Mouse (Mus musculus): ENCODE results near the gene Ogdh. TPM values are rescaled to one million over a fixed set of nuclear protein-coding genes. Genes with fewer than 3 reads are reported as not detected.

The Ogdh gene
- polyA plus RNA-seq, 1 experiment, result 346 TPM

DNA sequence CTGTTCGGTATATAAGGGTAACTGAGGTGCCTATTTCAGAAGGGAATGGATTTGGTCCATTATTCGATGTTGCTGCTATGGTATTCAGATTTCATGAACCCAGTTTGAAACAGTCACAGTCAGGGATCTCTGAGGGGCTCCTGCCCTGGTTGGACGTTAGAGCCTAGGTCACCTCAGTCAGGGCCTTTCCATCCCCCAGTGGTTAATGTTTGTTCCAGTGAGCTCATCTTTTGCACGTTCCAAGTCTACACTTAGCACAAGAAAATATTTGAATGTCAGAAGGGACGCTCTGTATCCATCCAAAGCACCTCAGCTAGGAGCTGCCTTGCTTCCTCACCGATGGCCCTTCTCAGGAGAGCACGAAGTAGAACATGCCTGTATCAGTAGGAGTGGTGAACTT lies 43.9 kb downstream of the Ogdh start:
- no peak overlapping the region for H3K4me3 ChIP-seq (ENCODE audit: low read depth, low read length)
- no peaks in the 10 kb centered on the region for H3K27me3 ChIP-seq (ENCODE audit: control insufficient read depth, insufficient read depth, low read length)
- H3K4me1 ChIP-seq (ENCODE audit: control insufficient read depth, insufficient read depth, insufficient read length, low read length), result no peaks in the 10 kb centered on the region
- H3K36me3 ChIP-seq (ENCODE audit: control insufficient read depth, insufficient read depth, low read length), result peaks cover 72% of the 10 kb centered on the region
- no peak overlapping the region for H3K27ac ChIP-seq (ENCODE audit: insufficient read depth, low read depth, low read length)
- TF ChIP-seq POLR2A (IDR thresholded peaks at IDR 0.05; ENCODE audit: low read depth, low read length) (no peak), CTCF (IDR thresholded peaks at IDR 0.05; ENCODE audit: extremely low read depth, insufficient read length, insufficient replicate concordance, low read depth, low read length) (no peak)
- 89% methylated on average over 7 of the region's 7 CpGs for WGBS

- Histone ChIP-seq H3K4me3 (ENCODE audit: low read depth, low read length) (no peak overlapping the region), H3K27ac (ENCODE audit: insufficient read depth, low read depth, low read length) (no peak overlapping the region), H3K4me1 (ENCODE audit: control insufficient read depth, insufficient read depth, insufficient read length, low read length) (no peaks in the 10 kb centered on the region), H3K27me3 (ENCODE audit: control insufficient read depth, insufficient read depth, low read length) (no peaks in the 10 kb centered on the region), H3K36me3 (ENCODE audit: control insufficient read depth, insufficient read depth, low read length) (peaks cover 74% of the 10 kb centered on the region)
- 83% methylated on average over 4 of the region's 4 CpGs for WGBS
- TF ChIP-seq CTCF (IDR thresholded peaks at IDR 0.05; ENCODE audit: extremely low read depth, insufficient read length, insufficient replicate concordance, low read depth, low read length) (no peak), POLR2A (IDR thresholded peaks at IDR 0.05; ENCODE audit: low read depth, low read length) (no peak)
These were observed 45.3 kb downstream of the Ogdh start for GRCm38 (mm10) chr11:6336689-6337088.

DNA sequence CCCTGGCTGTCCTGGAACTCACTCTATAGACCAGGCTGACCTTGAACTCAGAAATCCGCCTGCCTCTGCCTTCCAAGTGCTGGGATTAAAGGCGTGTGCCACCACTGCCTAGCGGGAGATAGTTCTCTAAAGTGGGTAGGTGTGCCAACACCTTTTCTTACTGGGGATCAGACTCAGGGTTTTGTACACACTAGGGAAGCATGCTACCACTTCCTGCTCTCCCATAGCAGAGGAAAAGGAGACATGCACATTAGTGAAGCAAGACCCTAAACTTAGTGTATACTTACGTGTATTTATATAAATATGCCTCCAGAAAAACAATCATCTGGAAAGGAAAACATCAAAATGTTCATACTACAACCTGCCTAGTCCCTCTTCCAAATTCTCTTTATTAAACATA lies 54.5 kb downstream of the Ogdh start:
- Histone ChIP-seq H3K27ac (ENCODE audit: insufficient read depth, low read depth, low read length) (no peak overlapping the region), H3K27me3 (ENCODE audit: control insufficient read depth, insufficient read depth, low read length) (no peaks in the 10 kb centered on the region), H3K36me3 (ENCODE audit: control insufficient read depth, insufficient read depth, low read length) (peaks cover 86% of the 10 kb centered on the region), H3K4me1 (ENCODE audit: control insufficient read depth, insufficient read depth, insufficient read length, low read length) (no peaks in the 10 kb centered on the region), H3K4me3 (ENCODE audit: low read depth, low read length) (no peak overlapping the region)
- TF ChIP-seq POLR2A (IDR thresholded peaks at IDR 0.05; ENCODE audit: low read depth, low read length), result no peak
- TF ChIP-seq CTCF (IDR thresholded peaks at IDR 0.05; ENCODE audit: extremely low read depth, insufficient read length, insufficient replicate concordance, low read depth, low read length), result no peak
- WGBS, result 93% methylated on average over 4 of the region's 4 CpGs

DNA sequence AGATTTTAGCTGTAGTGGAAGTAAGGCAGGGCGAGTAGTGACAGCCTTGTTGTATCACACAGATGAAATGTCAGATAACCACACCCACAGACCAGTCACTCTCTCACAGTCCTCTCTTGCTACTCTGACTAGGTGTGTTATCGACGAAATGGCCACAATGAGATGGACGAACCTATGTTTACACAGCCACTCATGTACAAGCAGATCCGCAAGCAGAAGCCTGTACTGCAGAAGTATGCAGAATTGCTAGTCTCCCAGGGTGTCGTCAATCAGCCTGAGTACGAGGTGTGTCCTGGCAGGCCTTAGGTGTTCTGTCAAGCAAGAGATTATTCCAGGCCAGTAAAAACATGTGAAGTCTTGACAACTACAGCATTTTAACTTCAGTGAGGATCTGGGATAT lies 55.5 kb downstream of the Ogdh start:
- Histone ChIP-seq H3K27ac (ENCODE audit: insufficient read depth, low read depth, low read length) (no peak overlapping the region), H3K27me3 (ENCODE audit: control insufficient read depth, insufficient read depth, low read length) (no peaks in the 10 kb centered on the region), H3K4me1 (ENCODE audit: control insufficient read depth, insufficient read depth, insufficient read length, low read length) (no peaks in the 10 kb centered on the region), H3K36me3 (ENCODE audit: control insufficient read depth, insufficient read depth, low read length) (peaks cover 82% of the 10 kb centered on the region), H3K4me3 (ENCODE audit: low read depth, low read length) (no peak overlapping the region)
- TF ChIP-seq CTCF (IDR thresholded peaks at IDR 0.05; ENCODE audit: extremely low read depth, insufficient read length, insufficient replicate concordance, low read depth, low read length) (no peak), POLR2A (IDR thresholded peaks at IDR 0.05; ENCODE audit: low read depth, low read length) (no peak)
- 88% methylated on average over 7 of the region's 7 CpGs for WGBS

DNA sequence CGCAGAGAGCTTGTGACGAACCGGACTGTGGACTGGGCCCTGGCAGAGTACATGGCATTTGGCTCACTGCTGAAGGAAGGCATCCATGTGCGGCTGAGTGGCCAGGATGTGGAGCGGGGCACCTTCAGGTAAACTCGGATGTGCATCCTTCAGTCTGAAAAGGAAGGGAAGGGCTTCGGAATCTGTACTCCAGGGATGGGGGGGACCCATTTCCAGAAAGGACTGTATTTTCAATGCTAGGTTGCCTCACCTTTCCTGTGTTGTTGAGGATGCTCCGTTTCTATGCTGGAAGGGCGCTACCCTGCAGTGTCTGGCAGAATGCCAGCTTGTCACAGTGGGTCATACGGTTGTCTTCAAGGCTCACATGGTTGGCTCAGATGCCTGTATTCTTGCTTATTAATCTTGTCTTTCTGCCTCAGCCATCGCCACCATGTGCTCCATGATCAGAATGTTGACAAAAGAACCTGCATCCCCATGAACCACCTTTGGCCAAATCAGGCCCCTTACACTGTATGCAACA lies 57.3 kb downstream of the Ogdh start:
- no peak for TF ChIP-seq POLR2A (IDR thresholded peaks at IDR 0.05; ENCODE audit: low read depth, low read length)
- no peak for TF ChIP-seq CTCF (IDR thresholded peaks at IDR 0.05; ENCODE audit: extremely low read depth, insufficient read length, insufficient replicate concordance, low read depth, low read length)

GRCm38 (mm10) chr11:6349586-6349985 lies 58.2 kb downstream of the Ogdh start:
- H3K36me3 ChIP-seq (ENCODE audit: control insufficient read depth, insufficient read depth, low read length), result peaks cover 85% of the 10 kb centered on the region
- H3K27ac ChIP-seq (ENCODE audit: insufficient read depth, low read depth, low read length), result no peak overlapping the region
- 97% methylated on average over 5 of the region's 5 CpGs for WGBS
- no peaks in the 10 kb centered on the region for H3K4me1 ChIP-seq (ENCODE audit: control insufficient read depth, insufficient read depth, insufficient read length, low read length)
- H3K4me3 ChIP-seq (ENCODE audit: low read depth, low read length), result no peak overlapping the region
- H3K27me3 ChIP-seq (ENCODE audit: control insufficient read depth, insufficient read depth, low read length), result no peaks in the 10 kb centered on the region
- TF ChIP-seq POLR2A (IDR thresholded peaks at IDR 0.05; ENCODE audit: low read depth, low read length) (no peak), CTCF (IDR thresholded peaks at IDR 0.05; ENCODE audit: extremely low read depth, insufficient read length, insufficient replicate concordance, low read depth, low read length) (no peak)

More for the DNA sequence above, 57.3 kb downstream of the Ogdh start:
- H3K4me3 ChIP-seq (ENCODE audit: low read depth, low read length), result no peak overlapping the region
- WGBS, result 85% methylated on average over 11 of the region's 11 CpGs
- peaks cover 86% of the 10 kb centered on the region for H3K36me3 ChIP-seq (ENCODE audit: control insufficient read depth, insufficient read depth, low read length)
- H3K4me1 ChIP-seq (ENCODE audit: control insufficient read depth, insufficient read depth, insufficient read length, low read length), result no peaks in the 10 kb centered on the region
- H3K27me3 ChIP-seq (ENCODE audit: control insufficient read depth, insufficient read depth, low read length), result no peaks in the 10 kb centered on the region
- no peak overlapping the region for H3K27ac ChIP-seq (ENCODE audit: insufficient read depth, low read depth, low read length)

DNA sequence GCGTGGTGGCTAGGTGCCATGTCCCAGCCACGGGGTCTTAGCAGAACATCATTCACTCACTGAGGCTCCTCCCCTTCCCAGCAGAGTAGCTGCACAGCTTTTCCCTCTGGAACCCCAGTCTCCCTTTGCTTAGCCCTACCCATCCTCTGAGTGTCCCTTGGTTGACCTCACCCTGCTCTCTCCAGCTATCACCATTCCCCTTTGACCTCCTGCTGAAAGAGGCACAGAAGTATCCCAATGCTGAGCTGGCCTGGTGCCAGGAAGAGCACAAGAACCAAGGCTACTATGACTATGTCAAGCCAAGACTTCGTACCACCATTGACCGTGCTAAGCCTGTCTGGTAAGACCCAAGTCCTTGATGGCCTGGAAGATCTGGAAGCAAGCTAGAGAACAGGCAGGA lies 63.7 kb downstream of the Ogdh start:
- peaks cover 64% of the 10 kb centered on the region for H3K36me3 ChIP-seq (ENCODE audit: control insufficient read depth, insufficient read depth, low read length)

More for the DNA sequence above, 63.7 kb downstream of the Ogdh start:
- Histone ChIP-seq H3K4me3 (ENCODE audit: low read depth, low read length) (no peak overlapping the region), H3K27me3 (ENCODE audit: control insufficient read depth, insufficient read depth, low read length) (no peaks in the 10 kb centered on the region), H3K4me1 (ENCODE audit: control insufficient read depth, insufficient read depth, insufficient read length, low read length) (no peaks in the 10 kb centered on the region), H3K27ac (ENCODE audit: insufficient read depth, low read depth, low read length) (no peak overlapping the region)
- no peak for TF ChIP-seq POLR2A (IDR thresholded peaks at IDR 0.05; ENCODE audit: low read depth, low read length)
- no peak for TF ChIP-seq CTCF (IDR thresholded peaks at IDR 0.05; ENCODE audit: extremely low read depth, insufficient read length, insufficient replicate concordance, low read depth, low read length)
- 81% methylated on average over 4 of the region's 4 CpGs for WGBS
